Mouse (Mus musculus) thymus, postnatal 10 days (tissue): ENCODE measurements around the gene Btn2a2.
A peak's percentile ranks its signal among the peaks of the same experiment; 100 is the strongest.

ENCODE experiments used
- DNase-seq, 2 experiments: peaks; one replicate each; pipeline ENCODE4 v3.0.0; 2021; ENCODE audit warnings: low spot score in 2 of 2

Btn2a2 gene

GRCm38 (mm10) chr13:23497656-23498321 is 9.1 kb upstream of the Btn2a2 start:
- no peak for DNase-seq

GRCm38 (mm10) chr13:23495526-23495925 is 6.9 kb upstream of the Btn2a2 start:
- no peak for DNase-seq

- no peak for DNase-seq
Observed at GRCm38 (mm10) chr13:23491990-23492389, 3.3 kb upstream of the Btn2a2 start.

GRCm38 (mm10) chr13:23491263-23491662 is 2.6 kb upstream of the Btn2a2 start:
- no peak for DNase-seq

GRCm38 (mm10) chr13:23490863-23491262 is 2.2 kb upstream of the Btn2a2 start:
- DNase-seq = no peak

- no peak for DNase-seq
Observed at GRCm38 (mm10) chr13:23485271-23485670, 3.4 kb downstream of the Btn2a2 start.

GRCm38 (mm10) chr13:23483153-23483552 is 5.5 kb downstream of the Btn2a2 start:
- DNase-seq = no peak

GRCm38 (mm10) chr13:23475658-23476057 is 13.0 kb downstream of the Btn2a2 start:
- DNase-seq = no peak

GRCm38 (mm10) chr13:23466911-23467310 is 21.7 kb downstream of the Btn2a2 start:
- peak; percentile 68 to 80 for DNase-seq

- DNase-seq = no peak
Observed at GRCm38 (mm10) chr13:23466306-23466705, 22.4 kb downstream of the Btn2a2 start.

- DNase-seq = no peak
Observed at GRCm38 (mm10) chr13:23465600-23466109, 23.0 kb downstream of the Btn2a2 start, which contains the start of gene Btn1a1. Gene Btn1a1 (minus strand): TSS chr13:23465901.

GRCm38 (mm10) chr13:23464841-23465366 is 23.8 kb downstream of the Btn2a2 start:
- no peak for DNase-seq

- peak; percentile 13 to 19 for DNase-seq
Observed at GRCm38 (mm10) chr13:23464224-23464637, 24.4 kb downstream of the Btn2a2 start.

- peak; percentile 45 to 58 for DNase-seq
Observed at GRCm38 (mm10) chr13:23463381-23464223, 25.1 kb downstream of the Btn2a2 start.

- no peak for DNase-seq
Observed at GRCm38 (mm10) chr13:23462669-23463068, 26.0 kb downstream of the Btn2a2 start.

GRCm38 (mm10) chr13:23462063-23462462 is 26.6 kb downstream of the Btn2a2 start:
- DNase-seq = no peak

GRCm38 (mm10) chr13:23459264-23459846 is 29.3 kb downstream of the Btn2a2 start:
- no peak for DNase-seq

- peak in 1 of 2 experiments; percentile 6 for DNase-seq
Observed at GRCm38 (mm10) chr13:23453926-23454325, 34.7 kb downstream of the Btn2a2 start.

- DNase-seq = peak; percentile 54 to 81
Observed at GRCm38 (mm10) chr13:23453362-23453862, 35.2 kb downstream of the Btn2a2 start.

- DNase-seq = peak; percentile 76 to 84
Observed at GRCm38 (mm10) chr13:23450398-23450797, 38.3 kb downstream of the Btn2a2 start.

GRCm38 (mm10) chr13:23449235-23450095 is 39.2 kb downstream of the Btn2a2 start:
- DNase-seq = peak in 1 of 2 experiments; percentile 43
